Mouse (Mus musculus) hindbrain, embryonic 12.5 days (tissue): Measurements from ENCODE around the gene Rhoh. TPM values are rescaled to one million over a fixed set of nuclear protein-coding genes. Genes with fewer than 3 reads are reported as not detected.
A peak's percentile ranks its signal among the peaks of the same experiment; 100 is the strongest.

Source experiments
- ATAC-seq: fragments of 200-750 bp; cut with Nextera tagmentation; 2 replicates; pipeline ENCODE4 v1.8.0; 2017; ENCODE audit warnings: moderate TSS enrichment; ENCODE audit not compliant: low FRiP score
- H3K27ac ChIP-seq: fragments of 300-500 bp; sonication (generic); 2 replicates; pipeline ENCODE4 v1.5.1; 2016; ENCODE audit warnings: mild to moderate bottlenecking
- H3K27me3 ChIP-seq: fragments of 300-500 bp; sonication (generic); 2 replicates; pipeline ENCODE4 v1.6.1; 2016; ENCODE audit warnings: mild to moderate bottlenecking
- H3K36me3 ChIP-seq: fragments of 300-500 bp; sonication (generic); 2 replicates; pipeline ENCODE4 v1.6.1; 2016; ENCODE audit warnings: mild to moderate bottlenecking
- H3K4me1 ChIP-seq: fragments of 300-500 bp; sonication (generic); 2 replicates; pipeline ENCODE4 v1.6.1; 2016
- H3K4me2 ChIP-seq: fragments of 300-500 bp; sonication (generic); replicated peaks from 2 replicates; pipeline ENCODE4 v1.6.1; 2016; ENCODE audit warnings: mild to moderate bottlenecking
- H3K4me3 ChIP-seq: fragments of 300-500 bp; sonication (generic); 2 replicates; pipeline ENCODE4 v1.5.1; 2016; ENCODE audit warnings: mild to moderate bottlenecking
- H3K9ac ChIP-seq: fragments of 300-500 bp; sonication (generic); 2 replicates; pipeline ENCODE4 v1.6.1; 2016; ENCODE audit warnings: mild to moderate bottlenecking, moderate library complexity
- H3K9me3 ChIP-seq: fragments of 300-500 bp; sonication (generic); replicated peaks from 2 replicates; pipeline ENCODE4 v1.6.1; 2016; ENCODE audit warnings: mild to moderate bottlenecking
- WGBS: fragments of 180-500 bp; shearing (Covaris S2); methylation state at CpG from one replicate; pipeline ENCODE4 v1.1.7; 2016; 5-methylcytosine and 5-hydroxymethylcytosine counted together
- polyA plus RNA-seq: library from polyadenylated mRNA; unstranded; fragments of >200 nt; fragmentation: Nextera tagmentation; extraction: Ambion mirVana; gene quantifications from 2 replicates; pipeline ENCODE4 v1.2.1, GENCODE M21; 2016

The Rhoh gene
- polyA plus RNA-seq, 1 experiment from 2014 or later: 0.39 TPM

- Histone ChIP-seq H3K27me3 (no peaks in the 10 kb centered on the region), H3K4me2 (no peak overlapping the region), H3K36me3 (no peaks in the 10 kb centered on the region), H3K27ac (no peak overlapping the region), H3K4me3 (no peak overlapping the region), H3K4me1 (peaks cover 4% of the 10 kb centered on the region; the same call in 1 of the 2 replicates), H3K9me3 (peaks cover 18% of the 10 kb centered on the region), H3K9ac (no peak overlapping the region)
- 94% methylated on average over 10 of the region's 10 CpGs for WGBS
- ATAC-seq: no peak
Measured at GRCm38 (mm10) chr5:65901868-65902418, 40.9 kb downstream of the Rhoh start.

- Histone ChIP-seq H3K27me3 (no peaks in the 10 kb centered on the region), H3K4me1 (peaks cover 4% of the 10 kb centered on the region; the same call in 1 of the 2 replicates)
- 92% methylated on average over 9 of the region's 9 CpGs for WGBS
Measured at GRCm38 (mm10) chr5:65902811-65903210, 41.8 kb downstream of the Rhoh start.

GRCm38 (mm10) chr5:65904476-65904875 is 43.5 kb downstream of the Rhoh start:
- H3K9ac ChIP-seq: no peak overlapping the region
- H3K9me3 ChIP-seq: peaks cover 18% of the 10 kb centered on the region
- 83% methylated on average over 4 of the region's 4 CpGs for WGBS

More at GRCm38 (mm10) chr5:65902811-65903210, 41.8 kb downstream of the Rhoh start:
- H3K9ac ChIP-seq: no peak overlapping the region
- H3K36me3 ChIP-seq: no peaks in the 10 kb centered on the region
- H3K4me2 ChIP-seq: no peak overlapping the region
- no peak overlapping the region for H3K4me3 ChIP-seq
- ATAC-seq: no peak
- H3K27ac ChIP-seq: no peak overlapping the region
- peaks cover 18% of the 10 kb centered on the region for H3K9me3 ChIP-seq

GRCm38 (mm10) chr5:65908751-65909150 is 47.7 kb downstream of the Rhoh start:
- Histone ChIP-seq H3K4me1 (no peaks in the 10 kb centered on the region), H3K27me3 (no peaks in the 10 kb centered on the region), H3K27ac (no peak overlapping the region), H3K4me3 (no peak overlapping the region), H3K9ac (no peak overlapping the region), H3K4me2 (no peak overlapping the region), H3K9me3 (peaks cover 12% of the 10 kb centered on the region), H3K36me3 (no peaks in the 10 kb centered on the region)
- 75% methylated on average over 2 of the region's 2 CpGs for WGBS
- ATAC-seq: no peak

More at GRCm38 (mm10) chr5:65904476-65904875, 43.5 kb downstream of the Rhoh start:
- peaks cover 4% of the 10 kb centered on the region; the same call in 1 of the 2 replicates for H3K4me1 ChIP-seq
- no peaks in the 10 kb centered on the region for H3K27me3 ChIP-seq
- H3K36me3 ChIP-seq: no peaks in the 10 kb centered on the region
- H3K4me3 ChIP-seq: no peak overlapping the region
- no peak overlapping the region for H3K4me2 ChIP-seq
- no peak for ATAC-seq
- H3K27ac ChIP-seq: no peak overlapping the region

GRCm38 (mm10) chr5:65909321-65909720 is 48.3 kb downstream of the Rhoh start:
- Histone ChIP-seq H3K4me3 (no peak overlapping the region), H3K36me3 (no peaks in the 10 kb centered on the region), H3K4me1 (no peaks in the 10 kb centered on the region), H3K9me3 (peaks cover 12% of the 10 kb centered on the region), H3K27me3 (no peaks in the 10 kb centered on the region), H3K9ac (no peak overlapping the region), H3K27ac (no peak overlapping the region), H3K4me2 (no peak overlapping the region)
- ATAC-seq: no peak
- WGBS: 76% methylated on average over 4 of the region's 4 CpGs

GRCm38 (mm10) chr5:65910398-65910797 is 49.4 kb downstream of the Rhoh start:
- no peak for ATAC-seq
- H3K36me3 ChIP-seq: no peaks in the 10 kb centered on the region
- 88% methylated on average over 4 of the region's 4 CpGs for WGBS
- H3K27me3 ChIP-seq: no peaks in the 10 kb centered on the region
- no peak overlapping the region for H3K4me3 ChIP-seq
- no peak overlapping the region for H3K4me2 ChIP-seq
- no peak overlapping the region for H3K9ac ChIP-seq
- no peak overlapping the region for H3K27ac ChIP-seq
- no peaks in the 10 kb centered on the region for H3K4me1 ChIP-seq
- 0 out of 2 replicates have a peak, but pooled peaks cover 4% of the 10 kb centered on the region for H3K9me3 ChIP-seq

- Histone ChIP-seq H3K4me3 (no peak overlapping the region), H3K36me3 (no peaks in the 10 kb centered on the region), H3K27ac (no peak overlapping the region), H3K4me2 (no peak overlapping the region), H3K9me3 (0 out of 2 replicates have a peak, but pooled peaks cover under 1% of the 10 kb centered on the region), H3K9ac (no peak overlapping the region), H3K27me3 (no peaks in the 10 kb centered on the region), H3K4me1 (no peaks in the 10 kb centered on the region)
- WGBS: 82% methylated on average over 7 of the region's 7 CpGs
- ATAC-seq: no peak
Measured at GRCm38 (mm10) chr5:65911676-65912075, 50.7 kb downstream of the Rhoh start.

- Histone ChIP-seq H3K4me1 (no peaks in the 10 kb centered on the region), H3K4me2 (no peak overlapping the region), H3K9ac (no peak overlapping the region), H3K4me3 (no peak overlapping the region), H3K27ac (no peak overlapping the region), H3K9me3 (no peaks in the 10 kb centered on the region), H3K27me3 (no peaks in the 10 kb centered on the region), H3K36me3 (no peaks in the 10 kb centered on the region)
- 88% methylated on average over 5 of the region's 5 CpGs for WGBS
- no peak for ATAC-seq
Measured at GRCm38 (mm10) chr5:65912201-65912600, 51.2 kb downstream of the Rhoh start.

- H3K27me3 ChIP-seq: no peaks in the 10 kb centered on the region
- no peaks in the 10 kb centered on the region; the same call in 1 of the 2 replicates for H3K4me1 ChIP-seq
- no peaks in the 10 kb centered on the region for H3K9me3 ChIP-seq
- ATAC-seq: no peak
- no peak overlapping the region for H3K27ac ChIP-seq
- H3K36me3 ChIP-seq: no peaks in the 10 kb centered on the region
- no peak overlapping the region for H3K4me3 ChIP-seq
- no peak overlapping the region for H3K9ac ChIP-seq
- 92% methylated on average over 9 of the region's 9 CpGs for WGBS
- H3K4me2 ChIP-seq: no peak overlapping the region
Measured at GRCm38 (mm10) chr5:65913126-65913525, 52.1 kb downstream of the Rhoh start.

GRCm38 (mm10) chr5:65914342-65914741 is 53.3 kb downstream of the Rhoh start:
- H3K4me3 ChIP-seq: no peak overlapping the region
- no peak overlapping the region for H3K9ac ChIP-seq
- no peaks in the 10 kb centered on the region for H3K27me3 ChIP-seq
- WGBS: 91% methylated on average over 7 of the region's 7 CpGs
- H3K4me2 ChIP-seq: no peak overlapping the region
- H3K4me1 ChIP-seq: peaks cover 8% of the 10 kb centered on the region
- H3K36me3 ChIP-seq: no peaks in the 10 kb centered on the region
- H3K27ac ChIP-seq: no peak overlapping the region
- no peaks in the 10 kb centered on the region for H3K9me3 ChIP-seq
- no peak for ATAC-seq

GRCm38 (mm10) chr5:65916930-65917329 is 55.9 kb downstream of the Rhoh start:
- no peak for ATAC-seq
- Histone ChIP-seq H3K4me1 (peaks cover 8% of the 10 kb centered on the region), H3K27me3 (no peaks in the 10 kb centered on the region), H3K4me3 (no peak overlapping the region), H3K9me3 (no peaks in the 10 kb centered on the region), H3K27ac (no peak overlapping the region), H3K9ac (no peak overlapping the region), H3K36me3 (no peaks in the 10 kb centered on the region), H3K4me2 (no peak overlapping the region)
- 94% methylated on average over 5 of the region's 5 CpGs for WGBS

GRCm38 (mm10) chr5:65918601-65919000 is 57.6 kb downstream of the Rhoh start:
- H3K27ac ChIP-seq: 0 out of 2 replicates have a peak overlapping the region, but pooled peaks have one; percentile 30
- ATAC-seq: no peak
- H3K27me3 ChIP-seq: no peaks in the 10 kb centered on the region
- H3K4me1 ChIP-seq: peaks cover 8% of the 10 kb centered on the region
- no peaks in the 10 kb centered on the region for H3K9me3 ChIP-seq
- WGBS: 82% methylated on average over 3 of the region's 3 CpGs
- no peak overlapping the region for H3K4me3 ChIP-seq
- H3K4me2 ChIP-seq: no peak overlapping the region
- no peaks in the 10 kb centered on the region for H3K36me3 ChIP-seq
- H3K9ac ChIP-seq: no peak overlapping the region

- WGBS: 85% methylated on average over 12 of the region's 12 CpGs
- peaks cover 8% of the 10 kb centered on the region for H3K4me1 ChIP-seq
- no peak overlapping the region for H3K4me2 ChIP-seq
- H3K27me3 ChIP-seq: no peaks in the 10 kb centered on the region
- no peak overlapping the region for H3K9ac ChIP-seq
- no peak for ATAC-seq
- H3K9me3 ChIP-seq: no peaks in the 10 kb centered on the region
- H3K4me3 ChIP-seq: no peak overlapping the region
- no peaks in the 10 kb centered on the region for H3K36me3 ChIP-seq
- H3K27ac ChIP-seq: no peak overlapping the region
Measured at GRCm38 (mm10) chr5:65919326-65919725, 58.3 kb downstream of the Rhoh start.
